Mouse (Mus musculus): ENCODE results near the gene Lsm4. TPM values are rescaled to one million over a fixed set of nuclear protein-coding genes. Genes with fewer than 3 reads are reported as not detected.

The Lsm4 gene
- total and polyA plus RNA-seq, 3 experiments: 152 to 2,024 (median 514) TPM

GRCm38 (mm10) chr8:70629574-70630531, 43.2 kb upstream of the Lsm4 start (continued):
- TF ChIP-seq MAZ (IDR thresholded peaks at IDR 0.05; ENCODE audit: low read depth, low read length) (peak; percentile 90), ZNF384 (IDR thresholded peaks at IDR 0.05; ENCODE audit: low read depth, low read length) (peak; percentile 20; the same call in 1 of the 2 replicates), SIN3A (IDR thresholded peaks at IDR 0.05; ENCODE audit: low read length) (peak; percentile 54), NELFE (IDR thresholded peaks at IDR 0.05; ENCODE audit: low read depth, low read length) (peak; percentile 76), SMC3 (IDR thresholded peaks at IDR 0.05; ENCODE audit: low read depth, low read length) (peak; percentile 76), EP300 (IDR thresholded peaks at IDR 0.05; ENCODE audit: low read depth in 1 of 2, low read length in 2 of 2) (peak in 1 of 2 experiments; percentile 48; a peak in 2 of 4 replicates), E2F4 (IDR thresholded peaks at IDR 0.05; ENCODE audit: borderline replicate concordance, low read depth, low read length) (no peak), POLR2AphosphoS2 (IDR thresholded peaks at IDR 0.05; ENCODE audit: low read length) (peak; percentile 50; the same call in 1 of the 2 replicates), POLR2A (IDR thresholded peaks at IDR 0.05; ENCODE audit: control insufficient read depth in 1 of 2, insufficient read depth in 1 of 2, low read depth in 1 of 2, low read length in 2 of 2, poor library complexity in 1 of 2) (peak; percentile 56 to 67; a peak in 3 of 4 replicates), RCOR1 (IDR thresholded peaks at IDR 0.05; ENCODE audit: low read depth, low read length) (no peak; the same call in 1 of the 2 replicates), TBP (IDR thresholded peaks at IDR 0.05; ENCODE audit: low read depth, low read length) (no peak), MAFK (IDR thresholded peaks at IDR 0.05; ENCODE audit: borderline replicate concordance, low read depth, low read length) (no peak), RAD21 (IDR thresholded peaks at IDR 0.05; ENCODE audit: low read depth, low read length) (peak; percentile 73), MXI1 (IDR thresholded peaks at IDR 0.05; ENCODE audit: low read depth, low read length) (peak; percentile 90), HCFC1 (IDR thresholded peaks at IDR 0.05; ENCODE audit: low read depth, low read length) (peak; percentile 76), ETS1 (IDR thresholded peaks at IDR 0.05; ENCODE audit: low read depth, low read length) (peak; percentile 57), CTCF (IDR thresholded peaks at IDR 0.05 in 2 of 3, conservative IDR thresholded peaks at IDR 0.05 in 1 of 3; ENCODE audit: control insufficient read depth in 1 of 3, insufficient read depth in 1 of 3, low read depth in 2 of 3, low read length in 3 of 3, poor library complexity in 1 of 3, severe bottlenecking in 1 of 3) (peak; percentile 94 to 100 (median 98)), TCF12 (IDR thresholded peaks at IDR 0.05; ENCODE audit: low read depth, low read length) (peak; percentile 58), KAT2A (conservative IDR thresholded peaks at IDR 0.05; ENCODE audit: low read depth, low read length) (no peak), BHLHE40 (IDR thresholded peaks at IDR 0.05; ENCODE audit: borderline replicate concordance, low read depth, low read length) (peak; percentile 69; the same call in 1 of the 2 replicates), MAX (IDR thresholded peaks at IDR 0.05; ENCODE audit: low read length) (peak; percentile 89), TAL1 (IDR thresholded peaks at IDR 0.05; ENCODE audit: low read length) (no peak), POLR2AphosphoS5 (IDR thresholded peaks at IDR 0.05; ENCODE audit: borderline replicate concordance, low read depth, low read length) (no peak)

Data from MEL (cell line).